Mouse (Mus musculus) MEL (cell line): ENCODE measurements around the gene Mex3a. TPM values are rescaled to one million over a fixed set of nuclear protein-coding genes. Genes with fewer than 3 reads are reported as not detected.

Source experiments
- DNase-seq: peaks from one replicate; pipeline ENCODE4 v3.0.0; 2011; ENCODE audit warnings: low read depth, low spot score
- H3K27ac ChIP-seq: 2 replicates; pipeline ENCODE4 v1.5.1; 2012; ENCODE audit warnings: low read depth, mild to moderate bottlenecking, control low read depth, low read length, moderate library complexity; ENCODE audit not compliant: control insufficient read depth
- H3K27me3 ChIP-seq, 2 experiments: fragments of 150-350 bp in 1 of 2; sonication (generic) in 1 of 2; 2 replicates each; pipeline ENCODE4 v1.6.1; 2012; ENCODE audit warnings: low read length in 2 of 2, mild to moderate bottlenecking in 2 of 2, improper control_type of control experiment in 1 of 2, moderate library complexity in 1 of 2; ENCODE audit not compliant: insufficient read depth in 2 of 2, control insufficient read depth in 1 of 2
- H3K36me3 ChIP-seq, 2 experiments: 2 replicates each; pipeline ENCODE4 v1.6.1; 2012 to 2014; ENCODE audit warnings: low read length in 2 of 2, improper control_type of control experiment in 1 of 2, inconsistent platforms in 1 of 2, mild to moderate bottlenecking in 1 of 2; ENCODE audit not compliant: insufficient read depth in 2 of 2, control insufficient read depth in 1 of 2
- H3K4me1 ChIP-seq, 2 experiments: fragments of 150-350 bp in 1 of 2; sonication (generic) in 1 of 2; 2 replicates each; pipeline ENCODE4 v1.6.1; 2012; ENCODE audit warnings: low read length in 2 of 2, improper control_type of control experiment in 1 of 2, mild to moderate bottlenecking in 1 of 2; ENCODE audit not compliant: insufficient read depth in 2 of 2, control insufficient read depth in 1 of 2
- H3K4me3 ChIP-seq, 2 experiments: fragments of 150-350 bp in 1 of 2; sonication (generic) in 1 of 2; 2 replicates each; pipeline ENCODE4 v1.5.1; 2012; ENCODE audit warnings: low read depth in 2 of 2, low read length in 2 of 2, mild to moderate bottlenecking in 2 of 2, moderate library complexity in 2 of 2, control low read depth in 1 of 2, improper control_type of control experiment in 1 of 2; ENCODE audit not compliant: control insufficient read depth in 1 of 2, insufficient read depth in 1 of 2
- H3K79me2 ChIP-seq: 2 replicates; pipeline ENCODE4 v1.6.1; 2012; ENCODE audit warnings: mild to moderate bottlenecking, low read length, moderate library complexity; ENCODE audit not compliant: control insufficient read depth, poor library complexity, insufficient read depth
- H3K9ac ChIP-seq: 2 replicates; pipeline ENCODE4 v1.6.1; 2012; ENCODE audit warnings: low read depth, mild to moderate bottlenecking, control low read depth, low read length, moderate library complexity; ENCODE audit not compliant: control insufficient read depth, poor library complexity, severe bottlenecking
- H3K9me3 ChIP-seq: fragments of 150-350 bp; sonication (generic); replicated peaks from 2 replicates; pipeline ENCODE4 v1.6.1; 2012; ENCODE audit warnings: mild to moderate bottlenecking, low read length, improper control_type of control experiment, moderate library complexity; ENCODE audit not compliant: insufficient read depth
- CHD1 ChIP-seq: IDR thresholded peaks from 2 replicates; pipeline ENCODE4 v1.6.1; 2012; ENCODE audit warnings: low read depth, mild to moderate bottlenecking, inconsistent platforms, low read length, improper control_type of control experiment
- CHD2 ChIP-seq: IDR thresholded peaks from 2 replicates; pipeline ENCODE4 v1.6.1; 2011; ENCODE audit warnings: low read length, improper control_type of control experiment
- CTCF ChIP-seq, 3 experiments: IDR thresholded peaks in 2 of 3; conservative IDR thresholded peaks in 1 of 3; 2 replicates each; pipeline ENCODE4 v1.5.1; 2011 to 2012; ENCODE audit warnings: low read length in 3 of 3, low read depth in 2 of 3, mild to moderate bottlenecking in 2 of 3, improper control_type of control experiment in 1 of 3, inconsistent platforms in 1 of 3, mixed read lengths in 1 of 3, moderate library complexity in 1 of 3; ENCODE audit not compliant: control insufficient read depth in 1 of 3, insufficient read depth in 1 of 3, poor library complexity in 1 of 3, severe bottlenecking in 1 of 3
- EP300 ChIP-seq, 2 experiments: IDR thresholded peaks; 2 replicates each; pipeline ENCODE4 v1.6.1; 2011; ENCODE audit warnings: improper control_type of control experiment in 2 of 2, low read length in 2 of 2, low read depth in 1 of 2, mild to moderate bottlenecking in 1 of 2
- GABPA ChIP-seq: IDR thresholded peaks from 2 replicates; pipeline ENCODE4 v1.6.1; 2012; ENCODE audit warnings: low read depth, mild to moderate bottlenecking, inconsistent platforms, low read length, improper control_type of control experiment, moderate library complexity
- GATA1 ChIP-seq: IDR thresholded peaks from 2 replicates; pipeline ENCODE4 v1.6.1; 2011; ENCODE audit warnings: low read depth, low read length, improper control_type of control experiment
- HCFC1 ChIP-seq: IDR thresholded peaks from 2 replicates; pipeline ENCODE4 v1.6.1; 2012; ENCODE audit warnings: low read depth, mild to moderate bottlenecking, inconsistent platforms, low read length, improper control_type of control experiment, moderate library complexity
- KAT2A ChIP-seq: conservative IDR thresholded peaks from 2 replicates; pipeline ENCODE4 v1.6.1; 2012; ENCODE audit warnings: low read depth, low read length, improper control_type of control experiment, inconsistent platforms
- MAFK ChIP-seq: IDR thresholded peaks from 2 replicates; pipeline ENCODE4 v1.6.1; 2011; ENCODE audit warnings: low read depth, mild to moderate bottlenecking, low read length, improper control_type of control experiment, borderline replicate concordance
- MAX ChIP-seq: IDR thresholded peaks from 2 replicates; pipeline ENCODE4 v1.6.1; 2011; ENCODE audit warnings: low read length, improper control_type of control experiment
- MAZ ChIP-seq: IDR thresholded peaks from 2 replicates; pipeline ENCODE4 v1.6.1; 2012; ENCODE audit warnings: low read depth, mild to moderate bottlenecking, inconsistent platforms, low read length, improper control_type of control experiment
- MEF2A ChIP-seq: IDR thresholded peaks from 2 replicates; pipeline ENCODE4 v1.6.1; 2014; ENCODE audit warnings: low read depth, mild to moderate bottlenecking, inconsistent platforms, low read length, improper control_type of control experiment; ENCODE audit not compliant: poor library complexity, insufficient replicate concordance, severe bottlenecking; ENCODE audit errors: extremely low read depth
- MXI1 ChIP-seq: IDR thresholded peaks from 2 replicates; pipeline ENCODE4 v1.6.1; 2011; ENCODE audit warnings: mild to moderate bottlenecking, low read depth, low read length, improper control_type of control experiment
- MYB ChIP-seq: IDR thresholded peaks from 2 replicates; pipeline ENCODE4 v1.6.1; 2011; ENCODE audit warnings: mild to moderate bottlenecking, low read depth, low read length, improper control_type of control experiment
- MYC ChIP-seq: IDR thresholded peaks from 2 replicates; pipeline ENCODE4 v1.6.1; 2011; ENCODE audit warnings: low read depth, mild to moderate bottlenecking, low read length, improper control_type of control experiment, moderate library complexity
- NELFE ChIP-seq: IDR thresholded peaks from 2 replicates; pipeline ENCODE4 v1.6.1; 2011; ENCODE audit warnings: low read depth, low read length, improper control_type of control experiment
- NRF1 ChIP-seq: IDR thresholded peaks from 2 replicates; pipeline ENCODE4 v1.6.1; 2014; ENCODE audit warnings: low read depth, mild to moderate bottlenecking, inconsistent platforms, low read length, improper control_type of control experiment, moderate library complexity; ENCODE audit not compliant: poor library complexity, insufficient read depth, severe bottlenecking
- POLR2A ChIP-seq, 2 experiments: IDR thresholded peaks; 2 replicates each; pipeline ENCODE4 v1.6.1; 2011 to 2012; ENCODE audit warnings: low read length in 2 of 2, mild to moderate bottlenecking in 2 of 2, control low read depth in 1 of 2, improper control_type of control experiment in 1 of 2, low read depth in 1 of 2, moderate library complexity in 1 of 2; ENCODE audit not compliant: control insufficient read depth in 1 of 2, insufficient read depth in 1 of 2, poor library complexity in 1 of 2
- POLR2AphosphoS2 ChIP-seq: IDR thresholded peaks from 2 replicates; pipeline ENCODE4 v1.6.1; 2011; ENCODE audit warnings: low read length, improper control_type of control experiment
- RAD21 ChIP-seq: IDR thresholded peaks from 2 replicates; pipeline ENCODE4 v1.6.1; 2011; ENCODE audit warnings: mild to moderate bottlenecking, low read depth, low read length, improper control_type of control experiment
- SIN3A ChIP-seq: IDR thresholded peaks from 2 replicates; pipeline ENCODE4 v1.6.1; 2012; ENCODE audit warnings: low read length, improper control_type of control experiment, inconsistent platforms
- SMC3 ChIP-seq: IDR thresholded peaks from 2 replicates; pipeline ENCODE4 v1.6.1; 2011; ENCODE audit warnings: low read depth, low read length, improper control_type of control experiment
- TAL1 ChIP-seq: IDR thresholded peaks from 2 replicates; pipeline ENCODE4 v1.6.1; 2012; ENCODE audit warnings: mild to moderate bottlenecking, inconsistent platforms, low read length, moderate library complexity, mixed read lengths
- TBP ChIP-seq: IDR thresholded peaks from 2 replicates; pipeline ENCODE4 v1.8.0; 2011; ENCODE audit warnings: low read depth, low read length, improper control_type of control experiment
- TCF12 ChIP-seq: IDR thresholded peaks from 2 replicates; pipeline ENCODE4 v1.6.1; 2014; ENCODE audit warnings: low read depth, mild to moderate bottlenecking, inconsistent platforms, low read length, improper control_type of control experiment, moderate library complexity
- UBTF ChIP-seq: IDR thresholded peaks from 2 replicates; pipeline ENCODE4 v1.6.1; 2012; ENCODE audit warnings: low read depth, mild to moderate bottlenecking, inconsistent platforms, low read length, improper control_type of control experiment, moderate library complexity, borderline replicate concordance; ENCODE audit not compliant: insufficient read depth
- USF1 ChIP-seq: IDR thresholded peaks from 2 replicates; pipeline ENCODE4 v1.6.1; 2014; ENCODE audit warnings: low read depth, mild to moderate bottlenecking, inconsistent platforms, low read length, improper control_type of control experiment, moderate library complexity
- USF2 ChIP-seq, 2 experiments: IDR thresholded peaks; 2 replicates each; pipeline ENCODE4 v1.6.1; 2011 to 2012; ENCODE audit warnings: improper control_type of control experiment in 2 of 2, low read length in 2 of 2, borderline replicate concordance in 1 of 2, inconsistent platforms in 1 of 2, low read depth in 1 of 2, mild to moderate bottlenecking in 1 of 2; ENCODE audit not compliant: insufficient read depth in 1 of 2
- ZC3H11A ChIP-seq: IDR thresholded peaks from 2 replicates; pipeline ENCODE4 v1.6.1; 2012; ENCODE audit warnings: low read depth, mild to moderate bottlenecking, inconsistent platforms, low read length, improper control_type of control experiment
- ZKSCAN1 ChIP-seq: IDR thresholded peaks from 2 replicates; pipeline ENCODE4 v1.6.1; 2012; ENCODE audit warnings: low read depth, mild to moderate bottlenecking, inconsistent platforms, low read length, improper control_type of control experiment, moderate library complexity
- ZNF384 ChIP-seq: IDR thresholded peaks from 2 replicates; pipeline ENCODE4 v1.6.1; 2012; ENCODE audit warnings: low read depth, mild to moderate bottlenecking, inconsistent platforms, low read length, improper control_type of control experiment
- polyA plus RNA-seq, 2 experiments: library from polyadenylated mRNA; stranded (reverse) in 1 of 2; unstranded in 1 of 2; fragments of >175 nt in 1 of 2; fragments of >200 nt in 1 of 2; gene quantifications; 2 replicates each; pipeline versions ENCODE4 v1.2.1 to v1.2.4; 2012; ENCODE audit warnings: low replicate concordance in 2 of 2, low read depth in 1 of 2; ENCODE audit not compliant: insufficient read length in 2 of 2, insufficient read depth in 1 of 2, missing spikeins in 1 of 2
- total RNA-seq: library from RNA; depleted of rRNA; stranded (reverse); fragments of 300-350 nt; gene quantifications from 2 replicates; pipeline ENCODE4 v1.2.3, GENCODE M21; 2012

The Mex3a gene
- total and polyA plus RNA-seq, 3 experiments = 5.5 to 10.1 TPM; not detected in 1

- H3K4me1 ChIP-seq = peaks cover 2 to 7% of the 10 kb centered on the region in 2 experiments
- peak overlapping the region; percentile 54 for H3K27ac ChIP-seq
- H3K9ac ChIP-seq = peak overlapping the region; percentile 69
- TF ChIP-seq MAZ (no peak), TAL1 (no peak), RAD21 (no peak), MAFK (no peak), SIN3A (no peak), ZNF384 (no peak), MYC (no peak), POLR2AphosphoS2 (no peak), SMC3 (no peak), CHD1 (no peak), GATA1 (no peak), NRF1 (peak; percentile 65), MYB (no peak), TBP (no peak), ZKSCAN1 (no peak), USF2 (IDR thresholded peaks at IDR 0.05; ENCODE audit: borderline replicate concordance in 1 of 2, insufficient read depth in 1 of 2, low read depth in 1 of 2, low read length in 2 of 2) (no peak), TCF12 (no peak), EP300 (IDR thresholded peaks at IDR 0.05; ENCODE audit: low read depth in 1 of 2, low read length in 2 of 2) (no peak), USF1 (no peak), NELFE (peak; percentile 58), HCFC1 (0 out of 2 replicates have a peak, but pooled peaks have one; percentile 28), ZC3H11A (no peak), GABPA (no peak), CTCF (IDR thresholded peaks at IDR 0.05 in 2 of 3, conservative IDR thresholded peaks at IDR 0.05 in 1 of 3; ENCODE audit: control insufficient read depth in 1 of 3, insufficient read depth in 1 of 3, low read depth in 2 of 3, low read length in 3 of 3, poor library complexity in 1 of 3, severe bottlenecking in 1 of 3) (no peak), CHD2 (no peak), UBTF (no peak), MAX (peak; percentile 53; the same call in 1 of the 2 replicates), MXI1 (peak; percentile 31; the same call in 1 of the 2 replicates), POLR2A (IDR thresholded peaks at IDR 0.05; ENCODE audit: control insufficient read depth in 1 of 2, insufficient read depth in 1 of 2, low read depth in 1 of 2, low read length in 2 of 2, poor library complexity in 1 of 2) (peak in 1 of 2 experiments; percentile 76; a peak in 3 of 4 replicates), MEF2A (no peak), KAT2A (no peak)
- TF ChIP-seq, all 39 proteins: peak for 6
- Histone ChIP-seq H3K79me2 (peaks cover 5% of the 10 kb centered on the region; the same call in 1 of the 2 replicates), H3K4me3 (peak overlapping the region; percentile 40 to 51), H3K9me3 (no peaks in the 10 kb centered on the region), H3K36me3 (peaks cover 0 to 11% of the 10 kb centered on the region in 2 experiments; a peak in 1 of 4 replicates), H3K27me3 (no peaks in the 10 kb centered on the region)
- peak; percentile 81 for DNase-seq
Observed at GRCm38 (mm10) chr3:88536103-88536930, 4.1 kb downstream of the Mex3a start.
